Mouse (Mus musculus): ENCODE measurements around the gene Snrpb2. TPM values are rescaled to one million over a fixed set of nuclear protein-coding genes. Genes with fewer than 3 reads are reported as not detected.
A peak's percentile ranks its signal among the peaks of the same experiment; 100 is the strongest.

The Snrpb2 gene
- 84.3 and 89.3 TPM in 2 replicates for polyA plus RNA-seq (2014; fragmentation: Nextera tagmentation; extraction: Ambion mirVana)

DNA sequence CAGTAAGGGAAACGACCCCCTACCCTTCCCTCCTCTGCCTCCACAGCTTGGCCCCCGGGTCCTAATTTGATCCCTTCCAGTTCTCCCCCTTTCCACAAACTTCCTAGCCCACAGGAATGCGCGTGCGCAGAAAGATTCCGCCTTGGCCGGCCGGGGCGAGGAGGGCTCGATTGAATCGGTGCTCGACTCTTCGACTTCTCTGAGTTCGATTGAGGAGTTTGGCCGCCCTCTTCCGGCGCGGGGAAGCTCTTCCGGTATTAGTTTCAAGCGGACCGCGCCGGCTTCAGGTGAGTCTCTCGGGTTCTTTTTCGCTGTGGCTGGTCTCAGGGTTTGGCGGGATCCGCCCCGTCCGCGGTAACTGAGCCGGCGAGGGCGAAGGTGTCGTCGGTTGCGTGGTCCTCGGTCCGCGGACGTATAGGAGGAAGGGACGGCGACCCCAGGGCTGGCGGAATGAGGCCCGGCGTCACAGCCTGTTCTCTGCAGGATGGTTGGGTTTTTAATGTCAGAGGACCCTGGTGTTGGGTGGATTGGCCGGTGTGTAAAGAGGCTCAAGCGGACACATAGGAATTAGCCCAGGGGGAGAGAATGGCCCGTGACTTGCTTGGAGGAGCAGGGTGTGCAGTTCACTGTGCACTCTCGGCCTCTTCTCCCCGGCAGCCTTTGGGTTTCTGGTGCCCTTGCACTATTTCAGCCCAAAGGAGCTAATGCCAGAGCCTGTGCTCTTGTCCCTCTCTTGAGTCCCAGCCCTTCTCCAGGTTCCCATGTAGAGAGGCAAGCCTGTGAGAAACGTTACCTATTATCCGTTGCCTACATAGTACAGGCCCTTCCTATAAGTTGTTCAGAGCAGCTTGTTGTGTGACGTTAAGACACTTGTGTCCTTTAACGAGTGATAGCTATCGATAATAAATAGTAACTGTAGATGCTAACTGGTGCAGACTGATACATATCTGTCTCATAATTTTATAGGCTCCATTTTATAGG is at the start of gene Snrpb2:
TSS of gene Snrpb2 (plus strand) at position 228 of the 981 bp plus-strand sequence.
- Histone ChIP-seq H3K9me3 (replicated peaks; ENCODE audit: control insufficient read depth, low read length) (no peaks in the 10 kb centered on the region), H3K4me1 (ENCODE audit: control insufficient read depth, insufficient read depth, low read length) (peaks cover 7% of the 10 kb centered on the region), H3K9ac (ENCODE audit: low read length) (peak within 1 kb of the TSS; percentile 82), H3K4me2 (ENCODE audit: low read length) (peak within 1 kb of the TSS; percentile 81), H3K27me3 (replicated peaks; ENCODE audit: control insufficient read depth, insufficient read depth, low read length) (no peaks in the 10 kb centered on the region), H3K27ac (ENCODE audit: low read depth, low read length) (peak within 1 kb of the TSS; percentile 44; the same call in 1 of the 2 replicates), H3K4me3 (ENCODE audit: low read depth, low read length) (peak within 1 kb of the TSS; percentile 87), H3K36me3 (ENCODE audit: control insufficient read depth, insufficient read depth, low read length) (peaks cover 24% of the 10 kb centered on the region)
- DNase-seq (ENCODE audit: low spot score) (peak; percentile 96), ATAC-seq (peak; percentile 96)
- WGBS = 1% methylated on average over 55 of the region's 55 CpGs

DNA sequence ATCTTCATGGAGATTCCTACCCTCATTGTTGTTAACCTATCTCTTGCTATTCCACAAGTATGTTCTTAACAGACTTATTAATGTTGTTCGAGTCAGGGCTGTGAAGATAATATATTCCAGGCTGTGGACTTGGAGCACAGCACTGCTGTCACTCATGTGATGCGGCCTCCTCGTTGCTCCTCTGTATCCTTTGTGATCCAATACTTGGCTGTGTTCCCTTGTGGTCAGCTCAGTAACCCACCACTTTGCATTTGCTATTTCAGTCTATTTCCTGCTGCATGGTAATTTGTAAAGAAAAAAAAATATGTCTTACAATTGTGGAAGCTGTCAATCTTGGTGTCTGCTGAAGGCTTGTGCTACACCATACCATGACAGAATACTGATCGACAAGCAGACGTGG is 49.8 kb upstream of the Snrpb2 start:
- no peak overlapping the region for H3K4me2 ChIP-seq (ENCODE audit: low read length)
- H3K9me3 ChIP-seq (replicated peaks; ENCODE audit: control insufficient read depth, low read length) = no peaks in the 10 kb centered on the region
- ATAC-seq (no peak), DNase-seq (ENCODE audit: low spot score) (no peak)
- 72% methylated on average over 5 of the region's 5 CpGs for WGBS
- no peaks in the 10 kb centered on the region for H3K36me3 ChIP-seq (ENCODE audit: control insufficient read depth, insufficient read depth, low read length)
- H3K27me3 ChIP-seq (replicated peaks; ENCODE audit: control insufficient read depth, insufficient read depth, low read length) = no peaks in the 10 kb centered on the region
- no peak overlapping the region for H3K4me3 ChIP-seq (ENCODE audit: low read depth, low read length)
- no peak overlapping the region for H3K9ac ChIP-seq (ENCODE audit: low read length)
- H3K4me1 ChIP-seq (ENCODE audit: control insufficient read depth, insufficient read depth, low read length) = no peaks in the 10 kb centered on the region
- H3K27ac ChIP-seq (ENCODE audit: low read depth, low read length) = no peak overlapping the region

DNA sequence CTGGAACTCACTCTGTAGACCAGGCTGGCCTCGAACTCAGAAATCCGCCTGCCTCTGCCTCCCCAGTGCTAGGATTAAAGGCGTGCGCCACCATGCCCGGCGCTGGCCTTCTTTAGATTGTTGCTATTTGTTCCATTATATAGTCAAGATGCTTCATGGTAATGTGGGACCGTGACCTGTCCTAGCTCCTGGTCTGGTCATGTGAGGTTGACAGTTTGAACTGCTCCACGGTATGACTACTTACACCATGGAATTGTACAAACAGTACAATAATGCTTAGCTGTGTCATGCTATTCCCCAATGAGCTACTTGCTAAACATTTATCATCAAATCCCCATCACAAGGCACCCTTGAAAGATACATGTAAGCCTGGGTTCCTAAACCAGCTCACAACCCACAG is 44.8 kb upstream of the Snrpb2 start:
- no peaks in the 10 kb centered on the region for H3K9me3 ChIP-seq (replicated peaks; ENCODE audit: control insufficient read depth, low read length)
- H3K27ac ChIP-seq (ENCODE audit: low read depth, low read length) = no peak overlapping the region
- no peak overlapping the region for H3K4me2 ChIP-seq (ENCODE audit: low read length)
- no peak overlapping the region for H3K9ac ChIP-seq (ENCODE audit: low read length)
- ATAC-seq = no peak
- H3K36me3 ChIP-seq (ENCODE audit: control insufficient read depth, insufficient read depth, low read length) = no peaks in the 10 kb centered on the region
- no peak overlapping the region for H3K4me3 ChIP-seq (ENCODE audit: low read depth, low read length)
- no peak for DNase-seq (ENCODE audit: low spot score)
- H3K4me1 ChIP-seq (ENCODE audit: control insufficient read depth, insufficient read depth, low read length) = no peaks in the 10 kb centered on the region
- no peaks in the 10 kb centered on the region for H3K27me3 ChIP-seq (replicated peaks; ENCODE audit: control insufficient read depth, insufficient read depth, low read length)
- 94% methylated on average over 8 of the region's 8 CpGs for WGBS

DNA sequence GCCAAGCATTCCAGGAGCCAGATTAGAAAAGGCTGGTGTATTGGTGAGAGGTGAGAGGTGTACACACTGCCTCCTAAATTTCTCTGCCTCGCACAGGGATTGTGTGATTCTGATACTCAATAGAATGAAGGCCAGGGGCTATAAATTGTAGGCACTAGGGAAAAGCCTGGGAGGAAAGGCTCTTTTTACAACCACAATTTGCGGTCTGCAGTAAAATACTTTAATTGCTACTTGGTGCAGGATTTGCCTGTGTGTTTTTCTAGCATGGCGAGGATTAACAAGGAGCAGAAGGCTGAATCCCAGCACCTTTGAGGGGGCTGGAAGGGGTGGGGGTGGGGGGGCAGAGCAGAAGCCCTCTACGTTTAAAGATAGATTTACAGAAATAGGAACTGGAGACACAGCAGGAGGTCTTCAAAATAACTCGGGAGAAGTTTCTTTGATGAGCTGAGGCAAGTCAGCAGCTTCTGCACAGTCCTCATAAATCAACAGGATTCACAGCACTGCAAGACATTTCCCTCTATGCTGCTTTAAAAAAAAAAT is 44.2 kb upstream of the Snrpb2 start:
- WGBS = 39% methylated on average over 5 of the region's 5 CpGs
- H3K4me2 ChIP-seq (ENCODE audit: low read length) = no peak overlapping the region
- ATAC-seq (no peak), DNase-seq (ENCODE audit: low spot score) (no peak)
- H3K36me3 ChIP-seq (ENCODE audit: control insufficient read depth, insufficient read depth, low read length) = no peaks in the 10 kb centered on the region
- no peak overlapping the region for H3K9ac ChIP-seq (ENCODE audit: low read length)
- H3K27me3 ChIP-seq (replicated peaks; ENCODE audit: control insufficient read depth, insufficient read depth, low read length) = no peaks in the 10 kb centered on the region
- H3K9me3 ChIP-seq (replicated peaks; ENCODE audit: control insufficient read depth, low read length) = no peaks in the 10 kb centered on the region
- H3K27ac ChIP-seq (ENCODE audit: low read depth, low read length) = no peak overlapping the region
- H3K4me1 ChIP-seq (ENCODE audit: control insufficient read depth, insufficient read depth, low read length) = no peaks in the 10 kb centered on the region
- H3K4me3 ChIP-seq (ENCODE audit: low read depth, low read length) = no peak overlapping the region

DNA sequence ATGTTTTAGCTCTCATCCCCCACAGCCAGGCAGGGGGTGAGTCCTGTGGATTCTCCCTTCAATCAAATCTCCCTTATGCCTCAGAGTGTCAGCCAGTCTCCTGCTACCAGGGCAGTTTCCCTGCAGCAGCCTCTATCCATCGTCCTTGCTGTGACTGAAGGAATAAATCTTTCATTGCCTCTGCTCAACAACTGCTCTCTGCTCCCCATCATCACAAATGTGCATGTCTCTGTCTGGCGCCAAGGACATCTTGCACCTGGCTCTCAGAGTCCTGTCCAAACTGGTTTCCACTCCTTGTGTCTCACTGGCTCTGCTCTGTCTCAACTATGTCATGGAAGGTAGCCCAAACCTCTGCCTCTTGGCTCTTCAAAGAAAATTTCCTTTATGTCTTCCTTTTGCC is 43.1 kb upstream of the Snrpb2 start:
- Histone ChIP-seq H3K4me1 (ENCODE audit: control insufficient read depth, insufficient read depth, low read length) (no peaks in the 10 kb centered on the region), H3K4me3 (ENCODE audit: low read depth, low read length) (no peak overlapping the region), H3K36me3 (ENCODE audit: control insufficient read depth, insufficient read depth, low read length) (no peaks in the 10 kb centered on the region), H3K4me2 (ENCODE audit: low read length) (no peak overlapping the region), H3K27ac (ENCODE audit: low read depth, low read length) (no peak overlapping the region), H3K9me3 (replicated peaks; ENCODE audit: control insufficient read depth, low read length) (no peaks in the 10 kb centered on the region), H3K9ac (ENCODE audit: low read length) (no peak overlapping the region; the same call in 1 of the 2 replicates), H3K27me3 (replicated peaks; ENCODE audit: control insufficient read depth, insufficient read depth, low read length) (no peaks in the 10 kb centered on the region)
- ATAC-seq = no peak
- no peak for DNase-seq (ENCODE audit: low spot score)
- 68% methylated on average over 2 of the region's 2 CpGs for WGBS

DNA sequence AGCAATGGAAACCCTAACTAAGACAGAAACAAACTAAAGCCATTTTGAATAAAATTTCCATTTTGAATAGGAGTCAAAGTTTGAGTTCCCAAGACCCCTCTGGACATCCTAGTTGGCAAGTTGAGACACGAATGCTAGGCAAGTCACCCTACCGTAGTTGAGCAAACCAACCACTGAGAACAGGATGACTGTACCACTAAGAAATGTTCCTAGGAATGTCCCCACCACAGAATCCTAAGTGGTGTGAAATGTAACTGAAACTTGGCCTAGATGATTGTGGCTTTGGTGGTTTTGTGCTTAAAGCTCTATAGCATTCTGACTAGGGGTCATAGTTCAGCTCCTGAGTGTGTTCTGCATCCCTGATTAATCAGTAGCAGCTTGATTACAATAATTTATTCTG is 39.5 kb upstream of the Snrpb2 start:
- no peak overlapping the region for H3K27ac ChIP-seq (ENCODE audit: low read depth, low read length)
- no peaks in the 10 kb centered on the region for H3K36me3 ChIP-seq (ENCODE audit: control insufficient read depth, insufficient read depth, low read length)
- ATAC-seq (no peak), DNase-seq (ENCODE audit: low spot score) (no peak)
- no peaks in the 10 kb centered on the region for H3K4me1 ChIP-seq (ENCODE audit: control insufficient read depth, insufficient read depth, low read length)
- H3K4me3 ChIP-seq (ENCODE audit: low read depth, low read length) = no peak overlapping the region
- no peak overlapping the region for H3K4me2 ChIP-seq (ENCODE audit: low read length)
- no peaks in the 10 kb centered on the region for H3K9me3 ChIP-seq (replicated peaks; ENCODE audit: control insufficient read depth, low read length)
- no peaks in the 10 kb centered on the region for H3K27me3 ChIP-seq (replicated peaks; ENCODE audit: control insufficient read depth, insufficient read depth, low read length)
- WGBS = 87% methylated on average over 2 of the region's 2 CpGs
- no peak overlapping the region for H3K9ac ChIP-seq (ENCODE audit: low read length)

DNA sequence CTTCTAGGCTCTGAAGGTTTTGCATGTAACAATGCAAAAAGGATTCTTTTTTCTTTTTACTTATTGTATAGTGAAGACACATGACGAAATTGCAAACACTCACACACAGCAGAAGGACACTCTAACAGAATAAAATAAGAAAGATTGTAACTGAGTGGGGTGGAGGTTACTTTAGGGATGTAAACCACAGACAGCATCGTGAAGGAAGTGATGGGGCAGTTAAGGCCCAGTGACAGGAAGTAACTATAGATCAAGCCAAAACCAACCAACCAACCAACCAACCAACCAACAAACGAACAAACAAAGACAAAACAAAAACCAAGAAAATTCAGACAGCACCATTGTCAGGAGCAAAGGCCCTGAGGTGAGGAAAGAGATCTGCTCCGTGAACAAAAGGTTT is 38.6 kb upstream of the Snrpb2 start:
- Histone ChIP-seq H3K4me1 (ENCODE audit: control insufficient read depth, insufficient read depth, low read length) (no peaks in the 10 kb centered on the region), H3K9ac (ENCODE audit: low read length) (no peak overlapping the region), H3K9me3 (replicated peaks; ENCODE audit: control insufficient read depth, low read length) (no peaks in the 10 kb centered on the region), H3K36me3 (ENCODE audit: control insufficient read depth, insufficient read depth, low read length) (no peaks in the 10 kb centered on the region), H3K27ac (ENCODE audit: low read depth, low read length) (no peak overlapping the region), H3K4me2 (ENCODE audit: low read length) (no peak overlapping the region), H3K4me3 (ENCODE audit: low read depth, low read length) (no peak overlapping the region), H3K27me3 (replicated peaks; ENCODE audit: control insufficient read depth, insufficient read depth, low read length) (no peaks in the 10 kb centered on the region)
- 80% methylated on average over 4 of the region's 4 CpGs for WGBS
- no peak for ATAC-seq
- DNase-seq (ENCODE audit: low spot score) = no peak

DNA sequence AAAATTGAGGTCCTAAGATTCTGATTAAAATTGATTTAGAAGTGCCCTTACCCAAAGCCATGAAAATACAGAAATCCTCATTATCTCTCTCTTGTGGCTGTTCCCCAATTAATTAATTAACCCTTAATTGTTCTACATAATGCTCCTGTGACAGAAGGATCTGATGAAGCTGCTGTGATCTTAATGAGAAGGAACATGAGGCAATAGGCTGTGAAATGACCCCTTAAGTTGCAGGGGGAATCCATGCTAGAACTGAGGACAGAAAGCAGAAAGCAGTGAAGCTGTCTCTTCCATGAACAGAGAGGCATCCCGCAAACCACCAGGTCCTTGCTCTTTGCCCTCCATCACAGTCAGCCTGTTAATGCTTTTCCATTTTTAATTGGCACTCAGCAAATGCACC is 31.6 kb upstream of the Snrpb2 start:
- no peak overlapping the region for H3K9ac ChIP-seq (ENCODE audit: low read length)
- ATAC-seq (no peak), DNase-seq (ENCODE audit: low spot score) (no peak)
- 67% methylated on average over 1 of the region's 1 CpGs for WGBS
- H3K4me1 ChIP-seq (ENCODE audit: control insufficient read depth, insufficient read depth, low read length) = 0 out of 2 replicates have a peak, but pooled peaks cover 2% of the 10 kb centered on the region
- no peak overlapping the region for H3K27ac ChIP-seq (ENCODE audit: low read depth, low read length)
- no peak overlapping the region for H3K4me2 ChIP-seq (ENCODE audit: low read length)
- no peaks in the 10 kb centered on the region for H3K9me3 ChIP-seq (replicated peaks; ENCODE audit: control insufficient read depth, low read length)
- no peaks in the 10 kb centered on the region for H3K36me3 ChIP-seq (ENCODE audit: control insufficient read depth, insufficient read depth, low read length)
- H3K4me3 ChIP-seq (ENCODE audit: low read depth, low read length) = no peak overlapping the region
- no peaks in the 10 kb centered on the region for H3K27me3 ChIP-seq (replicated peaks; ENCODE audit: control insufficient read depth, insufficient read depth, low read length)

Data from forebrain, embryonic 14.5 days (tissue).